Mouse (Mus musculus) stomach, embryonic 15.5 days (tissue): ENCODE data around the gene H3f3a. TPM values are rescaled to one million over a fixed set of nuclear protein-coding genes. Genes with fewer than 3 reads are reported as not detected.
A peak's percentile ranks its signal among the peaks of the same experiment; 100 is the strongest.

Source experiments
- ATAC-seq: fragments of 200-750 bp; cut with Nextera tagmentation; 2 replicates; pipeline ENCODE4 v1.8.0; 2017; ENCODE audit warnings: low read depth, moderate number of reproducible peaks, moderate TSS enrichment; ENCODE audit not compliant: insufficient read depth, low FRiP score
- H3K27ac ChIP-seq: fragments of 300-500 bp; sonication (generic); 2 replicates; pipeline ENCODE4 v1.5.1; 2015; ENCODE audit warnings: mild to moderate bottlenecking, inconsistent platforms
- H3K27me3 ChIP-seq: fragments of 300-500 bp; sonication (generic); replicated peaks from 2 replicates; pipeline ENCODE4 v1.6.1; 2015; ENCODE audit warnings: inconsistent platforms
- H3K36me3 ChIP-seq: fragments of 300-500 bp; sonication (generic); 2 replicates; pipeline ENCODE4 v1.6.1; 2015; ENCODE audit warnings: inconsistent platforms
- H3K4me1 ChIP-seq: fragments of 300-500 bp; sonication (generic); 2 replicates; pipeline ENCODE4 v1.6.1; 2015; ENCODE audit warnings: inconsistent platforms
- H3K4me2 ChIP-seq: fragments of 300-500 bp; sonication (generic); 2 replicates; pipeline ENCODE4 v1.6.1; 2015; ENCODE audit warnings: mild to moderate bottlenecking, inconsistent platforms
- H3K4me3 ChIP-seq: fragments of 300-500 bp; sonication (generic); replicated peaks from 2 replicates; pipeline ENCODE4 v1.5.1; 2015; ENCODE audit warnings: inconsistent platforms
- H3K9ac ChIP-seq: fragments of 300-500 bp; sonication (generic); 2 replicates; pipeline ENCODE4 v1.6.1; 2015; ENCODE audit warnings: inconsistent platforms
- H3K9me3 ChIP-seq: fragments of 300-500 bp; sonication (generic); 2 replicates; pipeline ENCODE4 v1.6.1; 2016; ENCODE audit warnings: inconsistent platforms
- WGBS: fragments of 180-500 bp; shearing (Covaris S2); methylation state at CpG from one replicate; pipeline ENCODE4 v1.1.7; 2015; 5-methylcytosine and 5-hydroxymethylcytosine counted together
- polyA plus RNA-seq: library from polyadenylated mRNA; unstranded; fragments of >200 nt; fragmentation: Nextera tagmentation; extraction: Ambion mirVana; gene quantifications from 2 replicates; pipeline ENCODE4 v1.2.1, GENCODE M21; 2015

Gene H3f3a
- polyA plus RNA-seq, 1 experiment from 2014 or later = 1,924 TPM

DNA sequence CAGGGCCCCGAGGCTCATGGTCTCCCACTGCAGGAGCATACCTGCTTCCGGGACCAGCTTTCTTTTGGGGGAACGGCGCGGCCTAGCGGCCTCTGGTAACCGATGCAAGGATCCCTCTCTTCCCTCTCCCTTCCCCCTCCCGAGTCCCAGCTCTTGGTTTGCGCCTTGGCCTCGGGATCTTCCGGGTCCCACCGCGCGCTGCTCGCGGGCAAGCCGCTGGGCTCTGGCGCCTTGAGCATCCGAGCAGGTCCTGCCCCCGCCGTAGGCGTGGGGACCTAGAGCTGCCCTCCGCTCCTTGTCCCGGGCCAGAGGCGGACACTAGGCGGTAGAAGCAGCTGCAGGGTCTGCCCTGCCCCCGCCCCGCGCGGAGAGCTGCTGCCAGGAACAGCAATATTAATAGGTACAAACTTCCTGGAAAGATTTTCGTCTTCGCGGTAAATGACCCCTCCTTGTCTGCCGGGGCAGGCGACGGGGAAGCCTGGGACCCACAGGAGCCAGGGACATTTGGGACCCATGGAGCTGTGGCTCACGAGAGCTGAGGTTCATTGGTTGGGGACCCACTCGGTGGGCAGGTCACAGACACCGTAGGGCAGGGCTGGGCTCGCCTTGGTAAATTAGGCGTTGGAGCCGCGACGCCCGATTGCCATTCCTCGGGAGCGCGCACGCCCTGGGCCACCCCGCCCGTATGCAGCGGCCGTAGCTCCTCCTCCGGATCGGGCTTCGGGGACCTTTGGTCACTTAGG, 35.9 kb downstream of the H3f3a start:
- Histone ChIP-seq H3K36me3 (no peaks in the 10 kb centered on the region), H3K9ac (peak overlapping the region; percentile 78), H3K4me1 (peaks cover 18% of the 10 kb centered on the region), H3K27me3 (no peaks in the 10 kb centered on the region), H3K27ac (peak overlapping the region; percentile 98), H3K4me2 (peak overlapping the region; percentile 89), H3K4me3 (peak overlapping the region; percentile 62), H3K9me3 (no peaks in the 10 kb centered on the region)
- WGBS = under 1% methylated on average over 56 of the region's 56 CpGs
- peak; percentile 85 for ATAC-seq

- Histone ChIP-seq H3K36me3 (no peaks in the 10 kb centered on the region), H3K27me3 (no peaks in the 10 kb centered on the region), H3K4me1 (peaks cover 18% of the 10 kb centered on the region), H3K9me3 (no peaks in the 10 kb centered on the region), H3K4me2 (peak overlapping the region; percentile 89), H3K27ac (peak overlapping the region; percentile 98), H3K9ac (peak overlapping the region; percentile 11; the same call in 1 of the 2 replicates), H3K4me3 (peak overlapping the region; percentile 62)
- 3% methylated on average over 10 of the region's 10 CpGs for WGBS
- ATAC-seq = peak; percentile 3; the same call in 1 of the 2 replicates
These were observed 36.5 kb downstream of the H3f3a start for GRCm38 (mm10) chr1:180777289-180777659.

- Histone ChIP-seq H3K9me3 (no peaks in the 10 kb centered on the region), H3K4me2 (no peak overlapping the region), H3K36me3 (no peaks in the 10 kb centered on the region), H3K4me3 (no peak overlapping the region), H3K27ac (peak overlapping the region; percentile 13; the same call in 1 of the 2 replicates), H3K27me3 (no peaks in the 10 kb centered on the region), H3K4me1 (peaks cover 18% of the 10 kb centered on the region), H3K9ac (no peak overlapping the region)
- WGBS = 73% methylated on average over 6 of the region's 6 CpGs
- no peak for ATAC-seq
These were observed 37.2 kb downstream of the H3f3a start for GRCm38 (mm10) chr1:180776494-180776893.

DNA sequence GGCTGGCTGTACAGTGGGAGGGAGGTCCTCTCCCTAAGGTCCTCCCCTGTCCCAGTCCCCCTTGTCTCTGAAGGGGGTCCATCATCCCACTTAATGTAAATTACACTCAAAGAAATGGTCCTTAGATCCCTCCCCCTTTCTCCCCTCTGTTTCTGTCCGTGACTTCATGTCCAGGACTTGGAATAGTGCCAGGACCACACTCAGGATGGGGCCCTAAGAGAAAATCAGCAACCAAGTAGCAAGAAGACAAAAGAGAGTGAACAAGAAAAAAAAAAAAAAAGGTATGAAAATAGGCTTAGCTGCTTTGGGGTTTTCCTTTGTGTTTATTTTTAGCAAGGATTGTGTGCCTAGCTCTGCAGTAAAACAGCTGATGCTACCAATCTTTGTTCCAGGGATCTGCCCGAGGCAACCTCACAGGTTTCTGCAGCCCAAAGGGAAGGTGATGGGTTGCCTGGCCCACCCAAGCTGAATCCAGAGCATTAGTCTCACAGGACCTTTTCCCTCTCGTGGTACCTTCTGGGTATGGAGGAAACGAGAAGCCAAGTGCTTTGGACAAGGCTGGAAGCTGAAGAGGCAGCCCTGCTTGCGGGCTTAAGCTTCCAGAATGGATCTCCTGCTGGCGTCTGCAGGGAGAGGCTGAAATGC, 37.8 kb downstream of the H3f3a start:
- no peaks in the 10 kb centered on the region for H3K27me3 ChIP-seq
- H3K36me3 ChIP-seq = no peaks in the 10 kb centered on the region
- H3K4me1 ChIP-seq = peaks cover 18% of the 10 kb centered on the region
- no peak for ATAC-seq
- WGBS = 47% methylated on average over 6 of the region's 6 CpGs
- no peak overlapping the region for H3K9ac ChIP-seq
- H3K4me3 ChIP-seq = no peak overlapping the region
- no peaks in the 10 kb centered on the region for H3K9me3 ChIP-seq
- H3K27ac ChIP-seq = peak overlapping the region; percentile 13; the same call in 1 of the 2 replicates
- H3K4me2 ChIP-seq = no peak overlapping the region

GRCm38 (mm10) chr1:180775317-180775716, 38.4 kb downstream of the H3f3a start:
- Histone ChIP-seq H3K4me2 (no peak overlapping the region), H3K27me3 (no peaks in the 10 kb centered on the region), H3K9ac (no peak overlapping the region), H3K36me3 (no peaks in the 10 kb centered on the region), H3K4me3 (no peak overlapping the region), H3K27ac (no peak overlapping the region), H3K9me3 (no peaks in the 10 kb centered on the region), H3K4me1 (peaks cover 18% of the 10 kb centered on the region)
- 77% methylated on average over 10 of the region's 10 CpGs for WGBS
- ATAC-seq = no peak

DNA sequence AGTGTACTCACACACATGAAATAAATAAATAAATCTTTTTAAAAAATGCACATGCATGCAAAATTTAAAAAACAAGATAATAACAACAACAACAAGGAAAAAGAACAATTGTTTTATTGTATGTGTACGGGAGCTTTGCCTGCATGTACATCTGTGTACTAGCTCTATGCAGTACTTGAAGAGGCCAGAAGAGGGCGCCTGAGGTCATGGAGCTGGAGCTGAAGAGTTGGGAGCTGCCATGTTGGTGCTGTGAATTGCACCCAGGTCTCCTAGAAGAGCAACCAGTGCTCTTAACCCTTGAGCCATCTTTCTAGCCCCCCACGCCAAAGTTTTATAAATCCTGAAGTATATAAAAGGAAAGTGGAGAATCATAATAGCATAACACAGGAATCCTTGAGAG, 39.1 kb downstream of the H3f3a start:
- H3K9ac ChIP-seq = no peak overlapping the region
- H3K4me3 ChIP-seq = no peak overlapping the region
- no peaks in the 10 kb centered on the region for H3K36me3 ChIP-seq
- no peak for ATAC-seq
- 67% methylated on average over 3 of the region's 3 CpGs for WGBS
- H3K4me2 ChIP-seq = no peak overlapping the region
- no peak overlapping the region for H3K27ac ChIP-seq
- no peaks in the 10 kb centered on the region for H3K9me3 ChIP-seq
- peaks cover 18% of the 10 kb centered on the region for H3K4me1 ChIP-seq
- no peaks in the 10 kb centered on the region for H3K27me3 ChIP-seq

DNA sequence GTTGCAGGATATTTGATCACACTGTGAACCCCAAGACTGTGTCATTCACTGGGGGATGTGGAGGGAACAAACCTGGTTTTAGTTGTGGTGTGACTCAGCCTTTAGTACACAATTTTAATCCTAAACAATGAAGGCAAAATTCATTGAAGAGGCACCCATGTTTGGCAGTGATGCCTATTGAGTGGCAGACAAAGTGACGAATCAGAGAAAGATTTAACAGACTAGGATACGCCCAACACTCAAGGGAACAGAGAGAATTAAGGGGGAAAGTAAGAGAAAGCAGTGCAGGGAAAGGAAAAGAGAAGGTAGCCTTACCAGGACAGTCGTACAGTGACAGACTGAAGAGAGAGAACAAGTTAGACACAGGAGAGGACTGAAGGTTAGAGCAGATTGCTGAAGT, 41.5 kb downstream of the H3f3a start:
- ATAC-seq = no peak
- Histone ChIP-seq H3K9ac (no peak overlapping the region), H3K27ac (no peak overlapping the region), H3K4me2 (no peak overlapping the region), H3K4me1 (peaks cover 29% of the 10 kb centered on the region), H3K36me3 (no peaks in the 10 kb centered on the region), H3K27me3 (no peaks in the 10 kb centered on the region), H3K9me3 (no peaks in the 10 kb centered on the region), H3K4me3 (no peak overlapping the region)
- 87% methylated on average over 3 of the region's 3 CpGs for WGBS

DNA sequence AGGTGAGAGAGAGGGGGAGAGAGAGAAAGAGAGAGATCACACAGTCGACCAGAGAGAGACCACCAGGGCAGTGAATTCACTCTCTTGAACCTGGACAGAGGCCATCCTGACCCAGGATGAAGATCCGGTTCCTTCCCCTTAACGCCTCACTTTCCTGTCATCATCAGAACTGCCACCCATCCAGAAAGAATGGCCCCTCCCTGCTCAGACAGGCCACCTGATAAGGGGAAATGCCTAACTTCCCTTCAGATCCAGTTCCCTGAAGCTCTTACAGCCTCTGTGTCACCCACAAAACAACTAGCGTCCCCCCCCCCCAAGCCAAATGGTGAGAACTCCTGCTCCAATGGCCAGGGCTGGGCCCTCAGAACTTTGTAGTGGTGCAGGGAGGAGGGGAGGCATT, 42.0 kb downstream of the H3f3a start:
- H3K9ac ChIP-seq = no peak overlapping the region
- 56% methylated on average over 4 of the region's 4 CpGs for WGBS
- H3K36me3 ChIP-seq = no peaks in the 10 kb centered on the region
- H3K27me3 ChIP-seq = no peaks in the 10 kb centered on the region
- ATAC-seq = no peak
- H3K4me2 ChIP-seq = no peak overlapping the region
- H3K27ac ChIP-seq = no peak overlapping the region
- H3K4me3 ChIP-seq = no peak overlapping the region
- peaks cover 29% of the 10 kb centered on the region for H3K4me1 ChIP-seq
- H3K9me3 ChIP-seq = no peaks in the 10 kb centered on the region

- whole genome bisulfite sequencing = 76% methylated on average over 5 of the region's 5 CpGs
- no peaks in the 10 kb centered on the region for H3K9me3 ChIP-seq
- H3K9ac ChIP-seq = no peak overlapping the region
- peaks cover 25% of the 10 kb centered on the region for H3K4me1 ChIP-seq
- no peak overlapping the region for H3K27ac ChIP-seq
- no peak overlapping the region for H3K4me2 ChIP-seq
- H3K4me3 ChIP-seq = no peak overlapping the region
- no peak for ATAC-seq
- no peaks in the 10 kb centered on the region for H3K27me3 ChIP-seq
- H3K36me3 ChIP-seq = no peaks in the 10 kb centered on the region
These were observed 42.4 kb downstream of the H3f3a start for GRCm38 (mm10) chr1:180771306-180771705.

DNA sequence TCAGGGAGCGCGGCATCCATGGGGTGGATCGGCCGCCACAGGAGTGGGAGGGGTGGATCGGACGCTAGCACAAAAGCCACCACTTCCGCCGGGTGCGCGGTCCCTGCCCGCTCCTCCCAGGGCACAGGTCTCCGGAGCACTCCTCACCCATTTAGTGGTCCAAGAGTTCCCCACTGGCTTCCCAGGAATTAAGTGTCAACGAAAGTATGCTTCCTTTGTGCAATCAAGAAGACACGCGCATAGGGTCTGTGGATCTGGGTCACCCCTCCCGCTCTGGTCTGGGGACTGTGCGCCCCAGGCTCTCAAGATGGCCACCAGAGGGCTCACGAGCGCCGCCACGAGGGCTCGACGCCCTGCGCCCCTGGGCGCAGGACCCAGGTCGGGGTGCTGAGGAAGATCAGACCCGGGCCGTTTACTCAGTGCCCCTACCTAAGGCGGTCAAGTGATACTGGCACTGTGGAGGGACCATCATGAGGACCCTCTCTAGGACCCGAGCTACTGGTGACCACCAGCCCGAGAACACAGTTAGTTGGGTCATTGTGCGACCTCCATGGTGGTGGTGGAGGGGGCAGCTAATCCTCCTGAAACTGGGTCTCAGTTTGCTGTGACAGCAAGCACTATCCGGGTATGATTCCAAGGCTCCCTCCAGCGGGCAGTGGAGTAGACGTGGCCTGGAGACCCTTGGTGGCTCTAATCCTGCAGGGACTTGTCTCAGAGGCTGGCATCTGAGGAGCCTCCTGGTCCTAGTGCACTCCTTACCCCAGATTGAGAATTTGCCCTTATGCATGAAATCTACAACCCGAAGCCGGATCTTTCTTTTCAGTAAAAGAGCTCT, 45.2 kb downstream of the H3f3a start:
- Histone ChIP-seq H3K4me2 (peak overlapping the region; percentile 78), H3K9ac (peak overlapping the region; percentile 8; the same call in 1 of the 2 replicates), H3K9me3 (no peaks in the 10 kb centered on the region), H3K36me3 (no peaks in the 10 kb centered on the region), H3K4me3 (peak overlapping the region; percentile 51), H3K27me3 (no peaks in the 10 kb centered on the region), H3K27ac (peak overlapping the region; percentile 36), H3K4me1 (peaks cover 16% of the 10 kb centered on the region)
- ATAC-seq = peak; percentile 85
- 3% methylated on average over 37 of the region's 37 CpGs for WGBS

- Histone ChIP-seq H3K36me3 (no peaks in the 10 kb centered on the region), H3K9ac (peak overlapping the region; percentile 8; the same call in 1 of the 2 replicates), H3K9me3 (no peaks in the 10 kb centered on the region), H3K4me2 (peak overlapping the region; percentile 78), H3K27me3 (no peaks in the 10 kb centered on the region), H3K4me3 (peak overlapping the region; percentile 51), H3K27ac (peak overlapping the region; percentile 36), H3K4me1 (peaks cover 20% of the 10 kb centered on the region)
- no peak for ATAC-seq
- WGBS = 11% methylated on average over 10 of the region's 10 CpGs
These were observed 46.0 kb downstream of the H3f3a start for GRCm38 (mm10) chr1:180767541-180768333.
